Mouse (Mus musculus): ENCODE measurements around the gene Thbs2.

The Thbs2 gene

GRCm38 (mm10) chr17:14696281-14696795 is 2.3 kb upstream of the Thbs2 start:
- DNase-seq (ENCODE audit: low spot score in 2 of 2) = no peak

GRCm38 (mm10) chr17:14693048-14693993 is 714 bp downstream of the Thbs2 start:
- no peak for DNase-seq (ENCODE audit: low spot score in 2 of 2)

- DNase-seq (ENCODE audit: low spot score in 2 of 2) = no peak
Measured at GRCm38 (mm10) chr17:14691901-14692300, 2.1 kb downstream of the Thbs2 start.

GRCm38 (mm10) chr17:14691197-14691596 is 2.8 kb downstream of the Thbs2 start:
- no peak for DNase-seq (ENCODE audit: low spot score in 2 of 2)

- no peak for DNase-seq (ENCODE audit: low spot score in 2 of 2)
Measured at GRCm38 (mm10) chr17:14682836-14683235, 11.2 kb downstream of the Thbs2 start.

- DNase-seq (ENCODE audit: low spot score in 2 of 2) = no peak
Measured at GRCm38 (mm10) chr17:14681047-14681446, 13.0 kb downstream of the Thbs2 start.

GRCm38 (mm10) chr17:14677198-14677597 is 16.8 kb downstream of the Thbs2 start:
- no peak for DNase-seq (ENCODE audit: low spot score in 2 of 2)

- DNase-seq (ENCODE audit: low spot score in 2 of 2) = no peak
Measured at GRCm38 (mm10) chr17:14675517-14675916, 18.5 kb downstream of the Thbs2 start.

GRCm38 (mm10) chr17:14672402-14672801 is 21.6 kb downstream of the Thbs2 start:
- DNase-seq (ENCODE audit: low spot score in 2 of 2) = no peak

- no peak for DNase-seq (ENCODE audit: low spot score in 2 of 2)
Measured at GRCm38 (mm10) chr17:14667225-14667624, 26.8 kb downstream of the Thbs2 start.

- DNase-seq (ENCODE audit: low spot score in 2 of 2) = no peak
Measured at GRCm38 (mm10) chr17:14666451-14666850, 27.6 kb downstream of the Thbs2 start.

GRCm38 (mm10) chr17:14663366-14663765 is 30.7 kb downstream of the Thbs2 start:
- DNase-seq (ENCODE audit: low spot score in 2 of 2) = no peak

- DNase-seq (ENCODE audit: low spot score in 2 of 2) = no peak
Measured at GRCm38 (mm10) chr17:14662409-14662808, 31.6 kb downstream of the Thbs2 start.

- DNase-seq (ENCODE audit: low spot score in 2 of 2) = no peak
Measured at GRCm38 (mm10) chr17:14659746-14660145, 34.3 kb downstream of the Thbs2 start.

GRCm38 (mm10) chr17:14658123-14658522 is 35.9 kb downstream of the Thbs2 start:
- no peak for DNase-seq (ENCODE audit: low spot score in 2 of 2)

GRCm38 (mm10) chr17:14657123-14657522 is 36.9 kb downstream of the Thbs2 start:
- no peak for DNase-seq (ENCODE audit: low spot score in 2 of 2)

GRCm38 (mm10) chr17:14654981-14655380 is 39.1 kb downstream of the Thbs2 start:
- DNase-seq (ENCODE audit: low spot score in 2 of 2) = no peak

- no peak for DNase-seq (ENCODE audit: low spot score in 2 of 2)
Measured at GRCm38 (mm10) chr17:14652013-14652412, 42.0 kb downstream of the Thbs2 start.

- DNase-seq (ENCODE audit: low spot score in 2 of 2) = no peak
Measured at GRCm38 (mm10) chr17:14647996-14648640, 45.9 kb downstream of the Thbs2 start.

GRCm38 (mm10) chr17:14643996-14644395 is 50.0 kb downstream of the Thbs2 start:
- DNase-seq (ENCODE audit: low spot score in 2 of 2) = no peak

- no peak for DNase-seq (ENCODE audit: low spot score in 2 of 2)
Measured at GRCm38 (mm10) chr17:14640351-14641115, 53.5 kb downstream of the Thbs2 start.

Data from spleen, postnatal 14 days (tissue).